Mouse (Mus musculus): ENCODE measurements around the gene Adam11. TPM values are rescaled to one million over a fixed set of nuclear protein-coding genes. Genes with fewer than 3 reads are reported as not detected.

Gene Adam11
- polyA plus RNA-seq, 1 experiment from 2014 or later = 5.4 TPM

GRCm38 (mm10) chr11:102733146-102733545 is 28.1 kb upstream of the Adam11 start:
- Histone ChIP-seq H3K9me3 (replicated peaks; ENCODE audit: control insufficient read depth, low read length) (no peaks in the 10 kb centered on the region), H3K4me2 (no peak overlapping the region), H3K4me3 (ENCODE audit: low read depth, low read length) (no peak overlapping the region), H3K36me3 (ENCODE audit: control insufficient read depth, insufficient read depth, low read length) (no peaks in the 10 kb centered on the region), H3K9ac (ENCODE audit: low read depth, low read length) (no peak overlapping the region), H3K27me3 (ENCODE audit: control insufficient read depth, insufficient read depth, low read length) (peaks cover 4% of the 10 kb centered on the region; the same call in 1 of the 2 replicates), H3K27ac (ENCODE audit: low read depth, low read length) (no peak overlapping the region), H3K4me1 (ENCODE audit: control insufficient read depth, insufficient read depth, low read length) (no peaks in the 10 kb centered on the region)
- WGBS (ENCODE audit: insufficient replicate concordance) = 67% methylated on average over 5 of the region's 5 CpGs
- ATAC-seq (replicated peaks; ENCODE audit: insufficient number of reproducible peaks, low FRiP score, low TSS enrichment) = no peak

- no peaks in the 10 kb centered on the region for H3K36me3 ChIP-seq (ENCODE audit: control insufficient read depth, insufficient read depth, low read length)
- H3K9me3 ChIP-seq (replicated peaks; ENCODE audit: control insufficient read depth, low read length) = no peaks in the 10 kb centered on the region
- no peak overlapping the region for H3K4me3 ChIP-seq (ENCODE audit: low read depth, low read length)
- H3K4me2 ChIP-seq = no peak overlapping the region
- H3K4me1 ChIP-seq (ENCODE audit: control insufficient read depth, insufficient read depth, low read length) = peaks cover 4% of the 10 kb centered on the region
- H3K9ac ChIP-seq (ENCODE audit: low read depth, low read length) = no peak overlapping the region
- 85% methylated on average over 6 of the region's 6 CpGs for WGBS (ENCODE audit: insufficient replicate concordance)
- no peak overlapping the region for H3K27ac ChIP-seq (ENCODE audit: low read depth, low read length)
- ATAC-seq (replicated peaks; ENCODE audit: insufficient number of reproducible peaks, low FRiP score, low TSS enrichment) = no peak
- H3K27me3 ChIP-seq (ENCODE audit: control insufficient read depth, insufficient read depth, low read length) = peaks cover 5% of the 10 kb centered on the region; the same call in 1 of the 2 replicates
Observed at GRCm38 (mm10) chr11:102734961-102735360, 26.3 kb upstream of the Adam11 start.

GRCm38 (mm10) chr11:102738046-102738445 is 23.2 kb upstream of the Adam11 start:
- Histone ChIP-seq H3K27me3 (ENCODE audit: control insufficient read depth, insufficient read depth, low read length) (peaks cover 5% of the 10 kb centered on the region; the same call in 1 of the 2 replicates), H3K9ac (ENCODE audit: low read depth, low read length) (no peak overlapping the region), H3K27ac (ENCODE audit: low read depth, low read length) (no peak overlapping the region), H3K36me3 (ENCODE audit: control insufficient read depth, insufficient read depth, low read length) (no peaks in the 10 kb centered on the region), H3K9me3 (replicated peaks; ENCODE audit: control insufficient read depth, low read length) (no peaks in the 10 kb centered on the region), H3K4me3 (ENCODE audit: low read depth, low read length) (no peak overlapping the region), H3K4me2 (no peak overlapping the region), H3K4me1 (ENCODE audit: control insufficient read depth, insufficient read depth, low read length) (peaks cover 13% of the 10 kb centered on the region)
- WGBS (ENCODE audit: insufficient replicate concordance) = 76% methylated on average over 3 of the region's 3 CpGs
- ATAC-seq (replicated peaks; ENCODE audit: insufficient number of reproducible peaks, low FRiP score, low TSS enrichment) = no peak

- Histone ChIP-seq H3K27ac (ENCODE audit: low read depth, low read length) (no peak overlapping the region), H3K9me3 (replicated peaks; ENCODE audit: control insufficient read depth, low read length) (no peaks in the 10 kb centered on the region), H3K4me2 (peak overlapping the region; percentile 72), H3K27me3 (ENCODE audit: control insufficient read depth, insufficient read depth, low read length) (peaks cover 5% of the 10 kb centered on the region; the same call in 1 of the 2 replicates), H3K36me3 (ENCODE audit: control insufficient read depth, insufficient read depth, low read length) (no peaks in the 10 kb centered on the region), H3K4me3 (ENCODE audit: low read depth, low read length) (peak overlapping the region; percentile 40), H3K4me1 (ENCODE audit: control insufficient read depth, insufficient read depth, low read length) (peaks cover 13% of the 10 kb centered on the region), H3K9ac (ENCODE audit: low read depth, low read length) (peak overlapping the region; percentile 43; the same call in 1 of the 2 replicates)
- 0 out of 2 replicates have a peak, but pooled peaks have one; percentile 20 for ATAC-seq (replicated peaks; ENCODE audit: insufficient number of reproducible peaks, low FRiP score, low TSS enrichment)
- WGBS (ENCODE audit: insufficient replicate concordance) = 5% methylated on average over 20 of the region's 20 CpGs
Observed at GRCm38 (mm10) chr11:102739278-102739966, 21.8 kb upstream of the Adam11 start.

- WGBS (ENCODE audit: insufficient replicate concordance) = 60% methylated on average over 11 of the region's 11 CpGs
Observed at GRCm38 (mm10) chr11:102740634-102741033, 20.6 kb upstream of the Adam11 start.

GRCm38 (mm10) chr11:102741129-102741950 is 19.9 kb upstream of the Adam11 start:
- WGBS (ENCODE audit: insufficient replicate concordance) = 11% methylated on average over 22 of the region's 22 CpGs
- Histone ChIP-seq H3K27me3 (ENCODE audit: control insufficient read depth, insufficient read depth, low read length) (peaks cover 5% of the 10 kb centered on the region; the same call in 1 of the 2 replicates), H3K4me3 (ENCODE audit: low read depth, low read length) (peak overlapping the region; percentile 18; the same call in 1 of the 2 replicates), H3K27ac (ENCODE audit: low read depth, low read length) (no peak overlapping the region), H3K4me2 (peak overlapping the region; percentile 52), H3K9ac (ENCODE audit: low read depth, low read length) (0 out of 2 replicates have a peak overlapping the region, but pooled peaks have one; percentile 28), H3K36me3 (ENCODE audit: control insufficient read depth, insufficient read depth, low read length) (no peaks in the 10 kb centered on the region), H3K4me1 (ENCODE audit: control insufficient read depth, insufficient read depth, low read length) (peaks cover 13% of the 10 kb centered on the region), H3K9me3 (replicated peaks; ENCODE audit: control insufficient read depth, low read length) (no peaks in the 10 kb centered on the region)
- ATAC-seq (replicated peaks; ENCODE audit: insufficient number of reproducible peaks, low FRiP score, low TSS enrichment) = no peak

More at GRCm38 (mm10) chr11:102740634-102741033, 20.6 kb upstream of the Adam11 start:
- peaks cover 13% of the 10 kb centered on the region for H3K4me1 ChIP-seq (ENCODE audit: control insufficient read depth, insufficient read depth, low read length)
- H3K36me3 ChIP-seq (ENCODE audit: control insufficient read depth, insufficient read depth, low read length) = no peaks in the 10 kb centered on the region
- H3K27me3 ChIP-seq (ENCODE audit: control insufficient read depth, insufficient read depth, low read length) = peaks cover 5% of the 10 kb centered on the region; the same call in 1 of the 2 replicates
- H3K4me3 ChIP-seq (ENCODE audit: low read depth, low read length) = no peak overlapping the region
- no peaks in the 10 kb centered on the region for H3K9me3 ChIP-seq (replicated peaks; ENCODE audit: control insufficient read depth, low read length)
- ATAC-seq (replicated peaks; ENCODE audit: insufficient number of reproducible peaks, low FRiP score, low TSS enrichment) = no peak
- no peak overlapping the region for H3K9ac ChIP-seq (ENCODE audit: low read depth, low read length)
- no peak overlapping the region for H3K4me2 ChIP-seq
- H3K27ac ChIP-seq (ENCODE audit: low read depth, low read length) = no peak overlapping the region

GRCm38 (mm10) chr11:102742066-102742465 is 19.2 kb upstream of the Adam11 start:
- Histone ChIP-seq H3K4me2 (no peak overlapping the region), H3K27ac (ENCODE audit: low read depth, low read length) (no peak overlapping the region), H3K4me1 (ENCODE audit: control insufficient read depth, insufficient read depth, low read length) (peaks cover 13% of the 10 kb centered on the region), H3K36me3 (ENCODE audit: control insufficient read depth, insufficient read depth, low read length) (no peaks in the 10 kb centered on the region), H3K4me3 (ENCODE audit: low read depth, low read length) (no peak overlapping the region), H3K9me3 (replicated peaks; ENCODE audit: control insufficient read depth, low read length) (no peaks in the 10 kb centered on the region), H3K9ac (ENCODE audit: low read depth, low read length) (no peak overlapping the region), H3K27me3 (ENCODE audit: control insufficient read depth, insufficient read depth, low read length) (peaks cover 5% of the 10 kb centered on the region; the same call in 1 of the 2 replicates)
- ATAC-seq (replicated peaks; ENCODE audit: insufficient number of reproducible peaks, low FRiP score, low TSS enrichment) = no peak
- 70% methylated on average over 7 of the region's 7 CpGs for WGBS (ENCODE audit: insufficient replicate concordance)

GRCm38 (mm10) chr11:102742843-102743242 is 18.4 kb upstream of the Adam11 start:
- Histone ChIP-seq H3K9ac (ENCODE audit: low read depth, low read length) (no peak overlapping the region), H3K4me3 (ENCODE audit: low read depth, low read length) (no peak overlapping the region), H3K4me1 (ENCODE audit: control insufficient read depth, insufficient read depth, low read length) (peaks cover 13% of the 10 kb centered on the region), H3K27me3 (ENCODE audit: control insufficient read depth, insufficient read depth, low read length) (peaks cover 4% of the 10 kb centered on the region; the same call in 1 of the 2 replicates), H3K27ac (ENCODE audit: low read depth, low read length) (no peak overlapping the region), H3K4me2 (no peak overlapping the region), H3K36me3 (ENCODE audit: control insufficient read depth, insufficient read depth, low read length) (no peaks in the 10 kb centered on the region), H3K9me3 (replicated peaks; ENCODE audit: control insufficient read depth, low read length) (no peaks in the 10 kb centered on the region)
- whole genome bisulfite sequencing (ENCODE audit: insufficient replicate concordance) = 77% methylated on average over 5 of the region's 5 CpGs
- no peak for ATAC-seq (replicated peaks; ENCODE audit: insufficient number of reproducible peaks, low FRiP score, low TSS enrichment)
